Mouse (Mus musculus) cortical plate, adult 2 months (tissue): ENCODE measurements around the gene Trim6. TPM values are rescaled to one million over a fixed set of nuclear protein-coding genes. Genes with fewer than 3 reads are reported as not detected.
"Not testable (repeated sequence)": the region's sequence is repeated elsewhere in the genome, so short reads cannot be mapped to it uniquely, and the experiment has no call there.

Experiments
- H3K27ac ChIP-seq: fragments of 200-500 bp; 2 replicates; pipeline ENCODE4 v1.5.1; 2012; ENCODE audit warnings: low read length, control low read depth, inconsistent platforms; ENCODE audit not compliant: insufficient read depth
- H3K4me1 ChIP-seq: fragments of 200-500 bp; 2 replicates; pipeline ENCODE4 v1.6.1; 2011; ENCODE audit warnings: low read length; ENCODE audit not compliant: control insufficient read depth, insufficient read depth
- H3K4me3 ChIP-seq: fragments of 200-500 bp; 2 replicates; pipeline ENCODE4 v1.5.1; 2011; ENCODE audit warnings: mild to moderate bottlenecking, low read length, control low read depth; ENCODE audit not compliant: insufficient read depth
- CTCF ChIP-seq: fragments of 200-500 bp; IDR thresholded peaks from 2 replicates; pipeline ENCODE4 v1.5.1; 2011; ENCODE audit warnings: mild to moderate bottlenecking, control low read depth, low read length; ENCODE audit not compliant: insufficient read depth; ENCODE audit errors: extremely low read depth
- POLR2A ChIP-seq: fragments of 200-500 bp; IDR thresholded peaks from 2 replicates; pipeline ENCODE4 v1.6.1; 2011; ENCODE audit warnings: mild to moderate bottlenecking, low read length, control low read depth; ENCODE audit not compliant: insufficient read depth; ENCODE audit errors: extremely low read depth
- polyA plus RNA-seq: library from polyadenylated mRNA; depleted of rRNA; stranded (reverse); fragments of >200 nt; gene quantifications from 2 replicates; pipeline ENCODE4 v1.2.3, GENCODE M21; 2012; rRNA removed

The Trim6 gene
- polyA plus RNA-seq, 1 experiment = 0.38 TPM

- no peak overlapping the region for H3K27ac ChIP-seq
- no peak overlapping the region for H3K4me3 ChIP-seq
- no peaks in the 10 kb centered on the region for H3K4me1 ChIP-seq
- TF ChIP-seq POLR2A (no peak), CTCF (no peak)
These were observed 2.5 kb upstream of the Trim6 start for GRCm38 (mm10) chr7:104216011-104216535.

GRCm38 (mm10) chr7:104217881-104218280 is 712 bp upstream of the Trim6 start:
- Histone ChIP-seq H3K4me1 (no peaks in the 10 kb centered on the region), H3K27ac (no peak overlapping the region)
- no peak for TF ChIP-seq POLR2A

GRCm38 (mm10) chr7:104231203-104231602 is 12.6 kb downstream of the Trim6 start:
- H3K27ac ChIP-seq = no peak overlapping the region
- TF ChIP-seq CTCF (0 out of 2 replicates have a peak, but pooled peaks have one; percentile 23), POLR2A (no peak)
- H3K4me3 ChIP-seq = no peak overlapping the region
- H3K4me1 ChIP-seq = no peaks in the 10 kb centered on the region

More at GRCm38 (mm10) chr7:104217881-104218280, 712 bp upstream of the Trim6 start:
- H3K4me3 ChIP-seq = no peak overlapping the region

- H3K4me1 ChIP-seq = no peaks in the 10 kb centered on the region
- no peak overlapping the region for H3K4me3 ChIP-seq
- TF ChIP-seq POLR2A (no peak), CTCF (no peak)
- no peak overlapping the region for H3K27ac ChIP-seq
These were observed 22.3 kb downstream of the Trim6 start for GRCm38 (mm10) chr7:104240857-104241256.

GRCm38 (mm10) chr7:104243616-104244015 is 25.0 kb downstream of the Trim6 start:
- TF ChIP-seq POLR2A (no peak), CTCF (no peak)
- Histone ChIP-seq H3K4me1 (no peaks in the 10 kb centered on the region), H3K4me3 (no peak overlapping the region), H3K27ac (no peak overlapping the region)

- Histone ChIP-seq H3K4me1 (no peaks in the 10 kb centered on the region), H3K27ac (no peak within 1 kb of the TSS), H3K4me3 (peak within 1 kb of the TSS; percentile 41)
- TF ChIP-seq POLR2A (no peak), CTCF (peak; percentile 31; the same call in 1 of the 2 replicates)
These were observed 25.9 kb downstream of the Trim6 start, which contains the start of gene Trim34a for GRCm38 (mm10) chr7:104244287-104245181. Gene Trim34a, plus strand, starts transcription at chr7:104244457.

GRCm38 (mm10) chr7:104260380-104260779 is 41.8 kb downstream of the Trim6 start:
- not testable (repeated sequence) for H3K27ac ChIP-seq, H3K4me3 ChIP-seq, H3K4me1 ChIP-seq

- not testable (repeated sequence) for H3K4me1 ChIP-seq, H3K27ac ChIP-seq, H3K4me3 ChIP-seq
These were observed 46.7 kb downstream of the Trim6 start for GRCm38 (mm10) chr7:104265335-104265734.

GRCm38 (mm10) chr7:104279361-104279760 is 60.8 kb downstream of the Trim6 start:
- H3K27ac ChIP-seq, H3K4me1 ChIP-seq, H3K4me3 ChIP-seq: not testable (repeated sequence)

Other genes starting within 250 kb of the Trim6 start
- gene Olfr635, start 247.6 kb upstream of the Trim6 start, polyA plus RNA-seq = not detected in 2 replicates
- not detected in 2 replicates for gene Olfr638, start 220.0 kb upstream of the Trim6 start, polyA plus RNA-seq
- not detected in 2 replicates for gene Olfr639, start 201.5 kb upstream of the Trim6 start, polyA plus RNA-seq
- not detected in 2 replicates for gene Olfr640, start 193.2 kb upstream of the Trim6 start, polyA plus RNA-seq
- gene Olfr641, start 183.3 kb upstream of the Trim6 start, polyA plus RNA-seq = not detected in 2 replicates
- not detected in 2 replicates for gene Olfr642, start 166.1 kb upstream of the Trim6 start, polyA plus RNA-seq
- gene 4930516K23Rik, start 157.3 kb upstream of the Trim6 start, polyA plus RNA-seq = not detected in 2 replicates
- gene Olfr644, start 146.9 kb upstream of the Trim6 start, polyA plus RNA-seq = not detected in 2 replicates
- not detected in 2 replicates for gene Olfr645, start 133.3 kb upstream of the Trim6 start, polyA plus RNA-seq
- not detected in 2 replicates for gene Olfr646, start 113.9 kb upstream of the Trim6 start, polyA plus RNA-seq
- not detected in 2 replicates for gene Ubqln5, start 89.0 kb upstream of the Trim6 start, polyA plus RNA-seq
- gene Olfr643, start 81.4 kb upstream of the Trim6 start, polyA plus RNA-seq = not detected in 2 replicates
- gene Ubqln3, start 75.5 kb upstream of the Trim6 start, polyA plus RNA-seq = not detected in 2 replicates
- not detected in 2 replicates for gene Ubqlnl, start 68.2 kb upstream of the Trim6 start, polyA plus RNA-seq
- gene Olfm5, start 54.0 kb upstream of the Trim6 start, polyA plus RNA-seq = 0.04 TPM in 1 of 2 replicates, not detected in the other
- 0.15 and 0.19 TPM in 2 replicates for gene Olfr648, start 35.4 kb upstream of the Trim6 start, polyA plus RNA-seq
- gene Olfr649, start 22.8 kb upstream of the Trim6 start, polyA plus RNA-seq = not detected in 2 replicates
- gene Trim34a, start 25.7 kb downstream of the Trim6 start, polyA plus RNA-seq = 2.8 and 3.4 TPM in 2 replicates
- gene Trim5, start 69.3 kb downstream of the Trim6 start, polyA plus RNA-seq = 0.42 and 0.47 TPM in 2 replicates
- 4.7 and 4.9 TPM in 2 replicates for gene Trim12a, start 96.7 kb downstream of the Trim6 start, polyA plus RNA-seq
- 0.06 and 0.08 TPM in 2 replicates for gene Trim34b, start 110.7 kb downstream of the Trim6 start, polyA plus RNA-seq
- 1.5 and 1.6 TPM in 2 replicates for gene Trim12c, start 134.6 kb downstream of the Trim6 start, polyA plus RNA-seq
- gene Trim30b, start 151.1 kb downstream of the Trim6 start, polyA plus RNA-seq = 0.10 and 0.17 TPM in 2 replicates
- 0.11 and 0.17 TPM in 2 replicates for gene Trim30c, start 182.0 kb downstream of the Trim6 start, polyA plus RNA-seq
- gene Trim30a, start 246.4 kb downstream of the Trim6 start, polyA plus RNA-seq = 2.0 and 2.6 TPM in 2 replicates